Mouse (Mus musculus) mature B cell (primary cell): Measurements from ENCODE around the gene Cpne9.

Experiments used
- in situ Hi-C: fragments of 300-500 bp; cut with MboI; formaldehyde crosslinking; loops from 2 replicates; pipeline ENCODE4 v1.14.3; 2019

Gene Cpne9

DNA sequence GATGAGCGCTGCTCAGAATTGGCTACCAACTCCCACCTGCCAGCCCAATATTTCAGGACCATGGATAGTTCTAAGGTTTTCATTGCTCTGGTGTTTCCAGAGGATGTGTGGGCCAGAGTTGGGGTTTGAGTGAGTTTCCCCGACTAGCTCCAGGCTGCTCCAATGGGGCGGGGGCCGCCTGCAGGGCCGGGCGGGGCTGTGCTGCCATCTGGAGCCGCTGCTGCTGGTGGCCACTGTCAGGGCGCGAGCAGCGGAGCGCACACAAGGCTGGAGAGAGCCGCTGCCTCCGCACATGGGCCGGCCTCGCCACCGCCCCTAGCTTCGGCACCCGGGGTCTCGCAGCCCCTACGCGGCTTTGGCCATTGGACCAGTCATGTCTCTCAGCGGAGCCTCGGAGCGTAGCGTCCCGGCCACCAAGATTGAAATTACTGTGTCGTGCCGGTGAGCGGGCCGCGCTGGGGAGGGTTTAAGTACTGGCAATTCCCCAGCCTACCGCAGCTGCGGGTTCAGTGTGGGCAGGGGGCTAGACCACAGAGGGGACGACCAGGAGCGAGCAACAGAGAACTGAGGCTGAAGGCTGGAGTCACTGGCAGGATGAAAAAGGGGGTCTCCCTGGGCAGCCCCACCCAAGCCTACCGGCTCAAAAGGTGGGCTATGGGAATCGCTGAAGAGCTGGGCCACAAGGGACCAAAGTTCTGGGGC is at the start of gene Cpne9:
Cpne9 (plus strand) TSS at position 207 of the 702 bp plus-strand sequence.
- in situ Hi-C loops, result no loop called here

DNA sequence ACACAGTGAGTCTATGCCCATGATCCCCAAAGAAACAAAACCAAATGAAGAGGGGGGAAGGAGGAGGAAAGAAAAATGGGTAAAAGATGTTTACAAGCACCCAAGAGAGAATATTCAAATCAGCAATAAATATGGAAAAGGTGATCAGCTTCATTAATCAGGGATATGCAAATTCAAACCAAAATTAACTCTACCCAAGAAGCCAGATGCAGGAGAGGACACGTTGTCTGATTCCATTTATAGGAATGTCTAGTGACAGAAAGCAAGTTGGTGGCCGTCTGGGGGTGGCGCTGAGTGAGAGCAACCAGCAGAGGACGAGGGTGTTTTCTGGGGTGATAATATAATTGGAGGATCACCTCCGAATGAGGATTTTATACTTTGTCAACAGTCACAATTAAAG is 47.0 kb upstream of the Cpne9 start:
- in situ Hi-C loops, result no loop called here

DNA sequence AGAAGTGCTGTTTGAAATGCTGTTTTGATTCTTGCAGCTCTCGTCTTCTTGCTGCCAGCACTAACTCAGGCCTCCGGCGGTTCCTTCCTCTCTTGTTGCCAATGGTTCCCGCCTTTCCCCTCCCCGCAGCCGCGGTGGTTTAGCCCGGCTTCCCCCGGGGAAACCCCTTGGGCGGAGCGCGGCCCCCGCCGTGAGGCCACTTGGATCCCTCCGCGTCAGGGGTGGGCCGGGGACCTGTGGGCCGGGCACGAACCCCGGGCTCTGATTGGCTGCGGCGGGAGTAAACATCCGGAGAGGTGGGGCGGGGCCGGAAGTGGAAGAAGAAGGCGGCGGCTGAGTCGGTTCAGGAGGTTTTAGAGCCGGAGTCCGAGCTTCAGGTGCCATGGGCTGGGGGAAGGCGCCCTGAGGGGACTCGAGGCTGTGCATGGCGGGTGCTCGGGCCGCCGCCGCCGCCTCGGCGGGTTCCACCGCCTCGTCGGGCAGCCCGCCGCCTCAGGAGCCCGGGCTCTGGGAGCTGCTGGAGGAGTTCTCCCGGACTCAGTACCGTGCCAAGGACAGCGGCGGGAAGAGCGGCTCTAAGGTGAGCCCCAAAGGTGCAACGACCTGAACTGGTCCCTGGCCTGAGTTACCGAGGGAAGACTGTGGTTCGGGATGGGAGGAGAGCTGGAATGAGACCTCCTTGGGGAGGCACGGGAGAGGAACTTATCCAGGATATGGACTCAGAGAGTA is 44.4 kb upstream of the Cpne9 start, which contains the start of gene Mtmr14:
Mtmr14 (plus strand) TSS at position 302 of the 729 bp plus-strand sequence.
- in situ Hi-C loops, result no loop called here

DNA sequence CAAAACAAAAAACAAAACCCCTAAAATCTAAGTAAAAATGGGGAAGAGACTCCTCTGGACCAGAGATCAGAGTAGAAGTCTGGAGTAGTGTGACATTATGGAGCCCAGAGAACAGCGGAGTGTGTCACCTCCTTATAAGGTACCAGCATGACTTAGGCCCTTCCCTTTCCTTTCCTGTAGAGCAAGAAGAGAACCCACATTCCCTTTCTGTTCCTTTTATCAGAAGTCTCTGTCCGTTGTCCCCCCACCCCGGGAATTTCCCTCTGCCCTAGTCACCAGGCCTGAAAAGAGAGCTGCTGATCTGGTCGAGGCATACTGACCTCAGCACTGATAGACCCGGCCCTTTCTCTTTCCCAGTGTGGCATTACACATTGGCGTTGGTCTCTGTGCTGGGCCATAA is 43.7 kb upstream of the Cpne9 start:
- in situ Hi-C loops, result no loop called here

DNA sequence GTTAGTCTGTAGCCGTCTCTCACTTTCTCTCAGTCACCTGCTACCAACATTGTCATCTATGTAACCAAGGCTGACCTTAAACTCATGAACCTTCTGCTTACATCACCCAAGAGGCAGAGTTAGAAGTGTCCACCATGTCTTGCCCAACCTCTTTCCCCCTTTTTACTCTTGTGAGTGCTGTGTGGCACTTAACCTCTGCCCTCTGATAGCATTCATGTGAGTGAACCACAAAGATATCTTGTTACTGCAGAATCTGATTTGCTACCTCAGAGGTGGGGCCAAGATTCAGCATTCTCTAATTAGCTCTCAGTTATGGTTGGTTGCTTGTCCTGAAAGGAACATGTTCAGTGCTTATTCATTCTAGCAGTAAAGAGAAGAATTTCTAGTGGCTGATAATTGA is 39.4 kb upstream of the Cpne9 start:
- in situ Hi-C loops, result no loop called here

DNA sequence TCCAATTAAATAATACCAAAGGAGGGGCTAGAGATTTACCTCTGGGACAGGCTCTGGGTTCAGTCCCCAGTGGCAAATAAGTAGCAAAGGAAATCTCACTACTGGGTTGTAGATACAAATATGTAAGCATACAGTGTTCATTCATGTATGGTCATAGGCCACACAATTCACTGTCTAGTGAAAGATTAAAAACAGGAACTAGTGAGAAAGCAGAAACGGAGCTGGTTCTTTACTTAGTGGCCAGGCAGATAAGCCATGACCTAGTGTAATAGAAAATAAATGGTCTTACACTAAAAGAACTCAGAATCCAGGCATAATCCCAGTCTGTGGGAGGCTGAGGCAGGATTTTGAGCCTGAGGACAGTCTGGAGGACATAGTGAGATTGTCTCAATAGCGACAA is 36.5 kb upstream of the Cpne9 start:
- in situ Hi-C loops, result no loop called here

DNA sequence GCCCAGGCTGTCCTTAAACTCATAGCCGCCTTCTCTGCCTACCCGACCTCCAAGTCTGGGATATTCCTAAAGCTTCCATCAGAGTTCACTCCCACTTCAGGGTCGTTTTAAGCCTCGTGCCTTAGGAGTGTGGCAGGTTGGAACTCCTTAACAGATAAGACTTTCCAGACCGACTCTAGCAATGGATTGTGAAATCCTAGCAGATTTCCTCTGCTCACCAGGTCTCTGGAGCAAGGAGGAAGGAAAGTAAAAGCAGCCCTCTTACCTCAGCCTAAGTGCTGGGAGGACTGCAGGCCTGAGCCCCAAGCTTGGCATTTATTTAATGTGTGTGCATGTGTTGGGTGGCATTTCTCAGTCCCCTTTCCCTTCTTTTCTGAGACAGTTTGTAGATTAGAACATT is 31.3 kb upstream of the Cpne9 start:
- in situ Hi-C loops, result no loop called here

DNA sequence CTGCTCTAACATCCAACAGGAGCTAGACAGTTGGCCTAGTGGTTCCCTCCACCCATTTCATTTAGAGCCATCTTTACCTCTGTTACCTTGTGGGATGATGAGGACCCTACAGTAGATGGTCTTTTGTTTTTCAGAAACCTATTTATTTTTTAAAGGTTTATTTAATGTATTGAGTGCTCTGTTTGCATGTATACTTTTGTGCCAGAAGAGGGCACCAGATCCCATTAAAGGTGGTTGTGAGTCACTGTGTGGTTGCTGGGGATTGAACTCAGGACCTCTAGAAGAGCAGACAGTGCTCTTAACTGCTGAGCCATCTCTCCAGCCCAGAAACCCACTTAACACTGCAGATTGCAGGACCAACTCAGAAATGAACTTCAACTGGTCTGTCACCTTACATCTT is 30.2 kb upstream of the Cpne9 start:
- in situ Hi-C loops, result no loop called here

DNA sequence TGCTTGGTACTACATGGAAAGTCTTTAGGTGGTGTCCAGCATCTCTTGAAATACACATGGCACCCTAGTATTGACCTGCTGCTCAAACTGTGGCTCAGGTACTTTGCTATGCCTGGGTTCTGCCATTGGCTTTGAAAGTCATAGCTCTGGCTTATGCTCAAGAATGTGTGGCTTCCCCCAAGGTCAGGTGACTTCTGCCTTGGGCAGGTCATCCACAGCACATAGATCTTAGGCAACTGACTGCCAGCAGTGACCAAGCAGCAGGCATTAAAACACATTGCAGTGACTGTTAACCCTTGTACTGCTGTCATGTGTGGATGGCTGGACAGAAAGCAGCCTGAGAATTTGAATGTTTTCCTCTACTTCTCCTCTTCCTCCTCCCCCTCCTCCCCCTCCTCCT is 27.2 kb upstream of the Cpne9 start:
- in situ Hi-C loops, result no loop called here

DNA sequence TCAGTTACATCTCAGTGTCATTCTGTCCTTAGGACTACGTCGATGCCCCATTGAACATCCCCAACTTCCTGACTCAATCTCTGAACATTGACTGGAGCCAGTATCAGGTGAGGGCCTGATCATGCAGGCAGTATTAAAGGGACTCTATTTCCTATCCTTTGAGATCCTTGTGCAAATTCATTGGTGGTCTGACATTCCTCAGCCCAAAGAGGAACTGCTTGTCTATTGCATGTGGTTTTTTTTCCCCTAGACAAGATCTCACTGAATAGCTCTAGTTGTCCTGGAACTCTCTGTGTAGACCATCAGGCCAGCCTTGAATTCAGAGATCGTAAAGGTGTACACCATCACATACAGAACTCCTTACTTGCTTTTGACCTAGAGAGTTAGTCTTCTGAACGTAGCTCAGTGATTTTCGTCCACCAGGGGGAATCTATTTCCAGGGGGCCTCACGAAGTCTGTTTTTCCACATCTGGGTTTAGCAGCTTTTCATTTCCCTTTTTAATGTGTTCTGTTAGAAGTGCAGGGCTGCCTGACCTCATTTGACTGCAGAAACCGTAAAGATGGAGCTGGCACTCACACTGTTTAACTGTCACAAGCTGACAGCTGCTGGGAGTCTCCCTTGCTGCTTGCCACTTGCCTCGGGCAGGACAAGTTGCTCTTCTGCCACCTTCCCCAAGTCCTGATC is 20.8 kb upstream of the Cpne9 start:
- in situ Hi-C loops, result no loop called here

DNA sequence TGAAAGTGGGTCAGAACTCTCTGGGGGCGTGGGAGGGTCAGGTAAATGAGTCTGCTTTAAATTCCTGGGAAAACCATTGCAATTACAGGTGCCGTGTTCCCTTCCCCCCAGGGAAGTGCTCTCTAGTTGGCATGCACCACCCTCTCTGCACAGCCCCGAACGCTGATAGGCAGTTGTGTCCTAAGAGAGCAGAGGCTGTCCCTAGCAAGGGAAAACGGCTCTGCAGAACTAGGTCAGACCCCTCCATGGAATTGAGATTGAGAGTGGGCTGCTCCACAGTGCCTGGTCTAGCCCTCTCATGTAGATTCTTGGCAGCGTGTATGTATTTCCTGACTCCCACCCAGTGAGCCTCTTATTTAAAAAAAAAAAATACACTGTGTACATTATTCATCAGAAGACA is 18.6 kb upstream of the Cpne9 start:
- in situ Hi-C loops, result no loop called here

DNA sequence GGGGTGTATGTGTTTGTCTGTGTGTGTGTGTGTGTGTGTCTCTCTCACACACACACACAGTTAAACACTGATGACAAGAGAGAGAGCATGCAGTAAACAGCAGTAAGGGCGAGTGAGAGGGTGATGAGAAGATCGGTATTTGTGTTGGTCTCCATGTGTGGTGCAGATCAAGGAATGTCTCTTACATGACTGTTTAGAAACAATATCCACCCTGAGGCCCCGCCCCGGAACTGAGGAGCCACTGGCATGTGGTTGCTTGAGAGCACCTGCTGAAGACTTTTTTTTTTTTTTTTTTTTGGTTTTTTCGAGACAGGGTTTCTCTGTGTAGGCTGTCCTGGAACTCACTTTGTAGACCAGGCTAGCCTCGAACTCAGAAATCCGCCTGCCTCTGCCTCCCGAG is 17.7 kb upstream of the Cpne9 start:
- in situ Hi-C loops, result no loop called here

DNA sequence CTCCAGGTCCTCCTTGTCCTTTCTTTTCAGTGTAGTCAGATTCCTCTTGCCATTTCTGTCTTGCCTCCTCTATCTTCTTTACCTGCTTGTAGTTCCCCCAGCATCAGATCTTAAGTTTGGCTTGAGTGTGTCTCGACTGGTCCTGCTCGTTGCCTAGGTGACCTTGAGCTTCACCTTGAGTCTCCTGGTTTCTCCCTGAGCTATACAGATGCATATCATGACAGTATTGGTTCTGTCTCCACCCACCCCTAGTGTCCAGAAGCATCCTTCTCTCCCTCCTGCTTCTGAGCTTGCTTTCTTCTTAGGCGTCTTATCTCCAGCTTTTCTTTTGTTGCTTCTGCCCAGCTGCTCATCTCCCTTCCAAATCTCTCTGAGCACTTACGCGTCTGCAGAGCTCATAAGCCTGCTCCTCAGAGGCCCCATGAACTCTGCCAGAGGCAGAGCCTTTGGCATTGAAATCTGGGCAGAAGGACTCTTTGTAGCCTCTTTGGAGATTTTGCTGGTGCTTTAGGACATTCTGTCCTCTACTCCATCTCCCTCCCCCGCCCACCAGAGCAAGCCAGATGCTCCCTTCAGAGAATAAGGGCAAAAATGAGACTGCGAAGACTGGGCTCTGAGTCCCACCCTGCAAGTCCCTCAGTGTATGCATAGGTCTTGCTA is 15.0 kb upstream of the Cpne9 start:
- in situ Hi-C loops, result no loop called here

DNA sequence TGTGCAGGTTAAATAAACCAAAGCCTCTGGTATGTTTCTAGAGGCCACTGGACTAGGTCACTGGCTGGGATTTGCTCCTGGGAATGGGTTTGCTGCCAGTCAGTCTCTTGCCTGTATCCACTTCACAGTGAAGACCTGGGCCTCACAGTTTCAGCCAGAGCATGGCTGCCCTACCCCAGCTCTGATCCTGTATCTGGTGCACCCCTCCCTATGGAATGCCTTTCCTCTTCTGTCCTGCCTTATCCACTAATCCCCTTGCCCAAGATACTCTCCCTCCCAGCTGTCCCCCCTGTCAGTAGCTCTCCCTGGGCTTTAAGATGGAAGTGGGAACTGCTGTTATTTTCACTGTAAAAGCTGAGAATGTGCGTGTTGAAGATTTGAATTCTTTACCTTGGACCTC is 14.1 kb upstream of the Cpne9 start:
- in situ Hi-C loops, result no loop called here

DNA sequence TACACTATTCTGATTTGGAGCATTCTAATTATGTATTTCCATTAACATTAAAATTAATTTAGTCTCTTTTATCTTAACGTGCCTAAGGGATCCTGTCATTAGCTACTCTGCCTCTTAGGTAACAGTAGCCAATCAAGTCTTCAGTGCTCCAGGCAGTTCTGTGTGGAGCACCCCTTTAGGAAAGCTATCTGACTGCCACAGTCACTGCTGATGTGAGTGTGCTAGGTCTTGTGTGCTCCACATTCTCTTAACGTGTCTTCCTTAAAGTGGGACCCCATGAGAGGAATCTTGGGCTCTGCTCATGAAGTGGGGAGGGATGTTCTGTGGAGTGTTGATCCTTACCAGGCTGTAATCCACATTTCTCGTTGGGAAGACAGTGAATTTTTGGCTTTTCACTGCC is 9.7 kb upstream of the Cpne9 start:
- in situ Hi-C loops, result no loop called here

DNA sequence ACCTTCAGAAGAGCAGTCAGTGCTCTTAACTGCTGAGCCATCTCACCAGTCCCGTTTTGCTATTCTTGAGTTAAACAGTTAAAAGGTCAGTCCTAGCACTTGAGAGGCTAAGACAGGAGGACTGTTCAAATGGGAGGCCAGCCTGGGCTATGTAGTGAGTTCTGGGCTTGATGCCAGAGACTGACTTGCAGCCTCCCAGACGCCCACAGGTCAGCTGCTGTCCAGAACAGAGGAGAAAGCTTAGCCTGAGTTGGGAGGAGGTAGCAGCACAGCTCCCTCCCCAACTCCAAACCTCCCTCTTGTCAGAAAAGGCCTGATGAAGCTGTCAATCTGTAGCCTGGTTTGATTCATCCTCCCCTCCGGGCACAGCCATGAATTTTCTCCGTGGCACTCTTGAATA is 5.3 kb upstream of the Cpne9 start:
- in situ Hi-C loops, result no loop called here

DNA sequence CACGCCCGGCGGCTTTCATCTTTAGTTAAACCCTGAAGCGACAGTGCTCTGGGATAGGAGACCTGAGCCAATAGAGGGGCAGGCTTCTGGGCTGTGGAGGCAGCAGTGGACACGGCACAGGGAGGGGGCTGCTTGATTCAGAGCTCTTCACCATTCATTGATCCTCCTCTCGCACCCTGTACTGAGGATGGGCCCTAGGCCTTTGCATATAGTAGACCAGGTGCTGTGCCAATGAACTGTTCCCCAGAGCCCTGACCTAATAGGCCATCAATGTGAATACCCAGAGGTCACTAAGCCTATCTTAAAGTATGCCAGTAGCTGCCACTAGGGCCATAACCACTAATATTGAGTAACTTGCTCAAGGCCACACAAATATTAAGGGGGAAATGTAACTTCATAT is 431 bp upstream of the Cpne9 start:
- in situ Hi-C loops, result no loop called here

DNA sequence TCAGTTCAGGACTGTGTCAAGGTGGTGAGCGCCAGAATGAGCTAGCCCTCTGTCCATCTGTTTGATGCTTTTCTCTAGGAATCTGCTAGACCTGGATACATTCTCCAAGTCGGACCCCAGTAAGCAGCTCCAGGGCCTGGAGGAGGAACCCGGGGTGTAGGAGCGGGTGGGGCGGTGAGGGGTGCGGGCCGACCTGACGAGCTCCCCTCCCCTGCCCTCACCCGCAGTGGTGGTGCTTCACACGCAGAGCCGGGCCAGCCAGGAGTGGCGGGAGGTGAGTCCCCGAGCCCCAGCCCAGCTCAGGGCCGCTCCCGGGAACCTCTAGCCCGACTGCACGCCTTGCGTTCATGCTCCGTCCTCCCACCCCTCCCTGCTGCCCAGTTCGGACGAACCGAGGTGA is 862 bp downstream of the Cpne9 start:
- in situ Hi-C loops, result no loop called here

DNA sequence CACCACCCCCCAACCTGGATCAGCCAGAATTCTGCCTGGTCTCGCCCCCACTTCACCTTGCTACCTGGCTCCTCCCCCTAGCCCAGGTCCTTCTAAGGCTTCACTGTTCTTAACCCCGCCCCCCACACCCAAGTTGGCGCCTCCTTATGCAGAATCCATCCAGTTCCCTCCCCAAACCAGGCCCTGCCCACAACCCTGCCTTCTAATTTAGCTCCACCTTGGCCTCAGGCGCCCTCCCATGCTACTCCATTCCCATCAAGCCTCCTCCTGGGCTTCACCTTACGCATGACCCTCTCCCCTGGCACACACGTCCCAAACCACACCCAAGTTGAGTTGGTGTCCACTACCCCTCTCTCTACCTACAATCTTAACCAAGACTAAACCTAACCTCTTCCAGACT is 1.4 kb downstream of the Cpne9 start:
- in situ Hi-C loops, result no loop called here

DNA sequence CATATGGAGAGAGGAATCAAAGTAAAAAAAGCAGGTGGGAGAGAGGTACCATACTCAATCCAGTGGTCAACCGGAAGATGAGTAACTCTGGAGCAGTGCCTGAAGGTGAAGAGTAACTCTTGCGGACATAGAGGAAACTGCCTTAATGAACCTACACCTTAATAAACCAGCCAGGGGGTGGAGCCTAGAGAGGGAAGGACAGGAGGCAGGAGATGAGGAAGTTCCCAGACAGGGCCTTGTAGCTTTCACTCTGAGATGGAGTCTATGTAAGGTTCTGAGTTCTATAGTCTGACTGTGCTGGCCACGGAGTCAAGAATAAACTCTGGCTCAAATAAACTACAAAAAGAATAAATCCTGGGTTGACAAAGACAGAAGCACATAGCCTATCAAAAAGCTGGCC is 2.8 kb downstream of the Cpne9 start:
- in situ Hi-C loops, result no loop called here

DNA sequence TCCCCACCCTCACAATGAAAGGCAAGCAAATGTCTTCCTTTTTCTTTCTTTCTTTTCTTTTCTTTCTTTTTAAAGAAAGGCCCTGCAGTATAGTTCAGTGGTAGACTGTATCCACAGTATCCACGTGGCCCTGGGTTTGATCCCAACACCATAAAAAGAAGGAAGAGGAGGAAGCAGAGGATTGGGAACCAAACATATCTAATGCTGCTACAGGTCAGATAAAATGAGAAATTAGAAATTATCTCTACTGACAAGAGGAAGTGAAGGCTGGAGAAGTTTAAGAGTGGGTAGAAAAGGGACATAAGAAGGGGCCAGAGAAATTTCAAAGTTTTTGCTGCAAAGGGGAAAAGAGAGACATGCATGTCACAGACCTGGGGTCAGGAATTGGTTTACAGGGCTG is 4.2 kb downstream of the Cpne9 start:
- in situ Hi-C loops, result no loop called here

DNA sequence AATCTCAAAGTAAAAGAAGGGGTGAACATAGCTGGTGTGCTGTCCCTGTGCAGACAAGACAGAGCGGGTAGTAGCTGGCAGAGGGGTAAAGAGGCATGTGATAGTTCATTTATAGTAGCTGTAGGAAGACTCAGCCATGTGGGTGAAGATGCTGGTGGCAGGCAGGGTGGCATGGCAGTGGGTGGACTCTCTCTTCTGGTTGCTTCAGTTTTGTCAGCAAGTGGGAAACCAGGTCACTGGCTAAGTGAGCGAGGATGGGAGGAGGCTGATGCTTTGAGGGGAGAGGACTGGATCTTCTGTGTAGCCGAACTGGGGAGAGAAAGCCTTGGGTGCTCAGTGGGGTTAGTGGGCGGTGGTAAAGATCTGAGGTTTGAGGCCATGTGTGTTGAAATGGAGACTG is 5.1 kb downstream of the Cpne9 start:
- in situ Hi-C loops, result no loop called here

DNA sequence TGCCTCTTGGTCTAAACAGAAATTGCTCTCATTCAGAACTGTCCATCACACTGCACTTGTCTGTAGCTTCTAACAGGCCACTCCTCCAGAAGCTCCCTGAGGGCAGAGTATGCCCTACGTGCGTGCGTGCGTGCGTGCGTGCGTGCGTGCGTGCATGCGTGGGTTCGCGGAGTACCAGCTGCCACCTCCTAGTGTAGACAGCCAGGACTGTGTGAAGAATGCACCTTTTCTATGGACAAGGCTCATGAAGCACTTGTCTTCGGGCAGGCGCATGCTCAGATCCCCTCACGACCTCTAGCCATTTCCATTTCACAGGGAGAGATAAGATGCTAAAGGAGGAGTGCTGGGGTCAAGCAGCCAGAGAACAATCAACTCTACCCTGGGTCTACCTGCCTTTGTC is 7.2 kb downstream of the Cpne9 start:
- in situ Hi-C loops, result no loop called here
